Mouse (Mus musculus) midbrain, embryonic 12.5 days (tissue): ENCODE measurements around the gene Tada2a. TPM values are rescaled to one million over a fixed set of nuclear protein-coding genes. Genes with fewer than 3 reads are reported as not detected.

Experiments used
- ATAC-seq: fragments of 200-750 bp; cut with Nextera tagmentation; 2 replicates; pipeline ENCODE4 v1.8.0; 2017; ENCODE audit warnings: low read depth, moderate TSS enrichment, moderate library complexity; ENCODE audit not compliant: low FRiP score
- H3K27ac ChIP-seq: fragments of 300-500 bp; sonication (generic); replicated peaks from 2 replicates; pipeline ENCODE4 v1.5.1; 2016; ENCODE audit warnings: mild to moderate bottlenecking
- H3K27me3 ChIP-seq: fragments of 300-500 bp; sonication (generic); 2 replicates; pipeline ENCODE4 v1.6.1; 2016; ENCODE audit warnings: mild to moderate bottlenecking
- H3K36me3 ChIP-seq: fragments of 300-500 bp; sonication (generic); 2 replicates; pipeline ENCODE4 v1.6.1; 2016
- H3K4me1 ChIP-seq: fragments of 300-500 bp; sonication (generic); 2 replicates; pipeline ENCODE4 v1.6.1; 2016
- H3K4me2 ChIP-seq: fragments of 300-500 bp; sonication (generic); replicated peaks from 2 replicates; pipeline ENCODE4 v1.6.1; 2016; ENCODE audit warnings: mild to moderate bottlenecking, moderate library complexity
- H3K4me3 ChIP-seq: fragments of 300-500 bp; sonication (generic); 2 replicates; pipeline ENCODE4 v1.5.1; 2016; ENCODE audit warnings: mild to moderate bottlenecking
- H3K9ac ChIP-seq: fragments of 300-500 bp; sonication (generic); replicated peaks from 2 replicates; pipeline ENCODE4 v1.6.1; 2016; ENCODE audit warnings: mild to moderate bottlenecking, moderate library complexity
- H3K9me3 ChIP-seq: fragments of 300-500 bp; sonication (generic); 2 replicates; pipeline ENCODE4 v1.6.1; 2016; ENCODE audit warnings: mild to moderate bottlenecking
- WGBS: fragments of 180-500 bp; shearing (Covaris S2); methylation state at CpG from one replicate; pipeline ENCODE4 v1.1.7; 2016; 5-methylcytosine and 5-hydroxymethylcytosine counted together
- polyA plus RNA-seq: library from polyadenylated mRNA; unstranded; fragments of >200 nt; fragmentation: Nextera tagmentation; extraction: Ambion mirVana; gene quantifications from 2 replicates; pipeline ENCODE4 v1.2.1, GENCODE M21; 2016

Gene Tada2a
- polyA plus RNA-seq, 1 experiment from 2014 or later: 33.6 TPM

DNA sequence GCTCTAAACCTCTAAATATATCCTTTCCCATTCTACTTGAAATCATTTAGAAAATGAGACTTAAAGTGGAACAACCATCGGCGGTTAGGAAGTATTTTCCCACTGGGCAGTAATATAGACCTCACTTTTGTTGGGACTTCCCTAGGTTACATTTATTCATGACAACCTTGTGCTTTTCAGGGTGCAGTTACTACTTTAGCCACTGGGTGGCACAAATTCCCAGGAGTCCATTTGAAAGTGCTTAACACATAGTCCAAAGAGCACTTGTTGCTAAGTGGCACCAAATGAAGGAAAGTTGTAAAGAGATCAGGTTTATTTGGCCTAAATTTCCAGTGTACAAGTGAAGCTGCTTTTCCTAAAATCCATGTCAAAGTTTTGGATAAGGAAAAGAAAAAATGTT lies 12.4 kb upstream of the Tada2a start:
- ATAC-seq: no peak
- 59% methylated on average over 2 of the region's 2 CpGs for WGBS
- no peaks in the 10 kb centered on the region for H3K36me3 ChIP-seq

DNA sequence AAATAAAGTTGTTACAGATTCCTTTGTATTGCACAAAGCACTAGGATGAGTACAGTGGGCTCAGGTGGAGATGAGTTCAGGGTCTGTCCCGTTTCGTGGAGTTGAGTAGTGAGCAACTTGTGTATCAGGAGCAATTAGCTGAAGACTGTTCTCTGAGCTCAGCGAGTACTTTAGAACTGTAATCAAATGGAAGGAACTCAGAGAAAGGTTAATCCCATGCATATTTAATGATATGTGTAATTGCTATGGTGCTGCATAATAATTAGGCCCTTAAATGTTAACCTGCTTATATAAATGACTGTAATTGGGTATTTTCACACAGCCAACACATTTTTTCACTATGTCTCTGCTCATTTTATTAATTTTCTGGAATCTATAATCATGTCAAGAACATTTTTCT lies 7.1 kb upstream of the Tada2a start:
- no peak overlapping the region for H3K9ac ChIP-seq
- whole genome bisulfite sequencing: 78% methylated on average over 3 of the region's 3 CpGs
- H3K36me3 ChIP-seq: no peaks in the 10 kb centered on the region; the same call in 1 of the 2 replicates
- no peak overlapping the region for H3K4me2 ChIP-seq
- H3K9me3 ChIP-seq: no peaks in the 10 kb centered on the region
- H3K27ac ChIP-seq: no peak overlapping the region
- no peaks in the 10 kb centered on the region for H3K27me3 ChIP-seq
- no peak overlapping the region for H3K4me3 ChIP-seq
- no peak for ATAC-seq
- peaks cover 4% of the 10 kb centered on the region; the same call in 1 of the 2 replicates for H3K4me1 ChIP-seq

More for the DNA sequence above, 12.4 kb upstream of the Tada2a start:
- no peaks in the 10 kb centered on the region for H3K27me3 ChIP-seq
- H3K9ac ChIP-seq: no peak overlapping the region
- no peaks in the 10 kb centered on the region for H3K9me3 ChIP-seq
- H3K27ac ChIP-seq: no peak overlapping the region
- no peaks in the 10 kb centered on the region for H3K4me1 ChIP-seq
- H3K4me3 ChIP-seq: no peak overlapping the region
- no peak overlapping the region for H3K4me2 ChIP-seq

DNA sequence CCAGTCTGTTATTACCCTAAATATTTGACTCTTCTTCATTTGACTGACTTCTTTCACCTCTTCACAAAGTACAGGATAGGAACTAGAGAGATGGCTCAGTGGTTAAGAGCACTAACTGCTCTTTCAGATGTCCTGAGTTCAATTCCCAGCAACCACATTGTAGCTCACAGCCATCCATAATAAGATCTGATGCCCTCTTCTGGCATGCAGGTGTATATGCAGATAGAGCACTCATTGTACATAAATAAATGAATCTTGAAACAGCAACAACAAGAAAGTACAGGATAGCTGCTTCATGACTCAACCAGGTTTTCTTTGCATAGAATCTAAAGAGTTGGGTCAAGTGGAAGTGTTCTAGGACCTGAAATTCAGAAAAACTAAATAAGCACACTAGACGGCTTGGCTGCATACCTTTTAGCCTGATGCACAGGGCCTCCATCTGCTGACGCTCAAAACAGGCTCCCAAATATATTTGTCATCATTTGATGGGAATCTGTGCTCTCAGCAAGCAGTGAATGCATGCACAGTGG lies 5.0 kb upstream of the Tada2a start:
- no peaks in the 10 kb centered on the region for H3K27me3 ChIP-seq
- H3K9me3 ChIP-seq: no peaks in the 10 kb centered on the region
- H3K36me3 ChIP-seq: no peaks in the 10 kb centered on the region; the same call in 1 of the 2 replicates
- 90% methylated on average over 2 of the region's 2 CpGs for WGBS
- no peak overlapping the region for H3K27ac ChIP-seq
- H3K9ac ChIP-seq: no peak overlapping the region
- no peak for ATAC-seq
- no peak overlapping the region for H3K4me2 ChIP-seq
- H3K4me1 ChIP-seq: peaks cover 8% of the 10 kb centered on the region; the same call in 1 of the 2 replicates
- H3K4me3 ChIP-seq: no peak overlapping the region

DNA sequence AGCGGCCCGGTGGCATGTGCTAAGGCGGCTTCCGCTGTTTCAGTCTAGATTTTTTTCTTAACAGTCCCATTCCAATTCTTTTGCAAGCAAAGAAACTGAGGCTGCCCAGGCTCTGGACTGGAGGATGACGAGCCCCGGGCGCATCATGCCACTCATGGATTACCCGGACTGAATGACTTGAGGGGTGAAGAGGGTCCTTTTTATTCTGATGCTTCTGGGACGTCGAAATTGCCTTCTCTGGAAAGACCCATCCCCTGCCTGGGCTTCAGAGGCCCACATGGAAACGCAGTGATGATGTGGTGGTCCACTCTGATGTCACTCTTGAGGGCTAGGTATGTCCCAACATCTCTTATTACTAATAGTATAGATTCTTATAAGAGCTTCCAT lies 392 bp upstream of the Tada2a start:
- peak overlapping the region; percentile 89 for H3K4me3 ChIP-seq
- 2% methylated on average over 11 of the region's 11 CpGs for WGBS
- H3K27ac ChIP-seq: no peak overlapping the region
- ATAC-seq: peak; percentile 65
- H3K4me2 ChIP-seq: peak overlapping the region; percentile 79
- H3K9me3 ChIP-seq: no peaks in the 10 kb centered on the region
- peaks cover 21% of the 10 kb centered on the region for H3K36me3 ChIP-seq
- peaks cover 8% of the 10 kb centered on the region; the same call in 1 of the 2 replicates for H3K4me1 ChIP-seq
- H3K9ac ChIP-seq: peak overlapping the region; percentile 86
- H3K27me3 ChIP-seq: no peaks in the 10 kb centered on the region

DNA sequence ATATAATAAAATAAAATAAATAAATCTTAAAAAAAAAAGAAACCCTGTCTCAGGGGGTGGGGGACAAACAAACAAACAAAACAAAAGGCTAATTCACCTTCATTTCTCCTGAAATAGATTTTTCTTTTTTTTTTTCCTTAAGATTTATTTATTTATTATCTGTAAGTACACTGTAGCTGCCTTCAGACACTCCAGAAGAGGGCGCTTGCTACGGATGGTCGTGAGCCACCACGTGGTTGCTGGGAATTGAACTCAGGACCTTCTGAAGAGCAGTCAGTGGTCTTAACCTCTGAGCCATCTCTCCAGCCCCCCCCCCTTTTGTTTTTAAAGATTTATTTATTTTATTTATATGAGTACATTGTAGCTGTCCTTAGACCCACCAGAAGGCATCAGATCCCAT lies 1.4 kb downstream of the Tada2a start:
- Histone ChIP-seq H3K4me3 (0 out of 2 replicates have a peak overlapping the region, but pooled peaks have one; percentile 89), H3K4me2 (no peak overlapping the region), H3K9ac (no peak overlapping the region), H3K4me1 (peaks cover 8% of the 10 kb centered on the region; the same call in 1 of the 2 replicates), H3K9me3 (no peaks in the 10 kb centered on the region), H3K27ac (no peak overlapping the region), H3K36me3 (peaks cover 27% of the 10 kb centered on the region), H3K27me3 (no peaks in the 10 kb centered on the region)
- WGBS: 91% methylated on average over 4 of the region's 4 CpGs
- no peak for ATAC-seq

DNA sequence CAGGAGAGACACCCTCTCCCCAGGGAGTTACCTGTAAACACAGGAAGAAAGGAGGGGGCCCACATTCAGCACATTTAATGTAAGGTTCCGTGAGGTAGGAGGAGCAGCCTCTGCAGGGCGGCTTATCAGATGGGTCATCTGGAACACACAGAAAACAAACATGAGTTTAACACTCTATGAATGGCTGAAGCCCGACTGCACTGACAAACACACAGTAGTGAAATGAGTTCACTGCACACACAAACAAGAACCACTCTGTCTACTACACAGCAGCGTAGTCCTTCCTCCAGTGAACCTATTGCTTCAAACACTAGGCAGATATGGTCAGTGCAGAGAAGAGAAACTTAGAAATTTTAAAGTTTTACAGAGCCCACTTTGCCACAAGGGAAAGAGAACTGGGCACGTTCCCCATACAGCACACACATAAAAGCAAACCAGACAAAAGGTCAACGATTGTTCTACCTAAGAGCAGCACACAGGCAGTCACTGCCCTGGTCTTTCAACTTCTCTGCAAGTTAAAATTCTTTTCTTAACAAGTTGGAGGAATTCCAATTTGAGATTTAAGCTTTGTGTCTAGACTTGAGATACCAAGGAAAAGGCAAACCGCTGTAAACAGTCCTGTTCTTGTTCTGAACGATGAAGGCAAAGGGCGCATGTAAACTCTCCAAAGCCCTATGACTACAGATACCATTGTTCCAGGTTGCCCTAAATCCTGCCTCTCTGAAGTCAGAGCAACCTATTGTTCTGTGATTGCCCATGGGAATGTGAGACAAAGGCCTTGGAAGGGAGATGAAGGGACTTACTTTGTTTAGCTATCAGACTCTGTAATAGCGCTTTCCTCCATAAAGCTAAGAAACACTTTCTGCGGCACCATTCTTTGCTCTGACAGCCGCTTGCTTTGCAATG lies 8.1 kb downstream of the Tada2a start:
- H3K4me2 ChIP-seq: no peak overlapping the region
- H3K27me3 ChIP-seq: no peaks in the 10 kb centered on the region
- H3K9ac ChIP-seq: no peak overlapping the region
- peaks cover 70% of the 10 kb centered on the region for H3K36me3 ChIP-seq
- no peaks in the 10 kb centered on the region for H3K9me3 ChIP-seq
- ATAC-seq: no peak
- WGBS: 84% methylated on average over 12 of the region's 12 CpGs
- no peaks in the 10 kb centered on the region for H3K4me1 ChIP-seq
- no peak overlapping the region for H3K27ac ChIP-seq
- no peak overlapping the region for H3K4me3 ChIP-seq

DNA sequence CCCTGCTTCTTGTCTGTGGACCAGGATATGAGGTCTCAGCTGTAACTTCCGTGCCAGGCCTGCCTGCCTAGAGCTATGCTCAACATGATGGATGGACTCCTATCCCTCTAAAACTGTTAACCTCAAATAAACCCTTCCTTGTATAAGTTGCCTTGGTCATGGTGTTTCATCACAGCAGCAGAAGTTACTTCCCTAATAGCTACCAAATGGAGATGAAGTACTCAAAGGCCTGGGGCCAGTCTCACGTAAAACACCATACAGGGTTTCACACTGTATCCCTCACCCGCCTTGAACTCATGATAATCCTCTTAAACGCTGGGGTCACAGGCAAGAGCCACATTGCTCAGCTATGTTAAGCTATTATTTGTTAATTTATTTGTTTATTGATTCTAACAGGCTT lies 12.0 kb downstream of the Tada2a start:
- H3K27me3 ChIP-seq: no peaks in the 10 kb centered on the region
- no peak overlapping the region for H3K27ac ChIP-seq
- no peak overlapping the region for H3K4me3 ChIP-seq
- no peaks in the 10 kb centered on the region for H3K4me1 ChIP-seq
- no peak for ATAC-seq
- no peak overlapping the region for H3K9ac ChIP-seq
- peaks cover 78% of the 10 kb centered on the region for H3K36me3 ChIP-seq
- H3K9me3 ChIP-seq: no peaks in the 10 kb centered on the region
- no peak overlapping the region for H3K4me2 ChIP-seq
- WGBS: 83% methylated on average over 4 of the region's 4 CpGs

DNA sequence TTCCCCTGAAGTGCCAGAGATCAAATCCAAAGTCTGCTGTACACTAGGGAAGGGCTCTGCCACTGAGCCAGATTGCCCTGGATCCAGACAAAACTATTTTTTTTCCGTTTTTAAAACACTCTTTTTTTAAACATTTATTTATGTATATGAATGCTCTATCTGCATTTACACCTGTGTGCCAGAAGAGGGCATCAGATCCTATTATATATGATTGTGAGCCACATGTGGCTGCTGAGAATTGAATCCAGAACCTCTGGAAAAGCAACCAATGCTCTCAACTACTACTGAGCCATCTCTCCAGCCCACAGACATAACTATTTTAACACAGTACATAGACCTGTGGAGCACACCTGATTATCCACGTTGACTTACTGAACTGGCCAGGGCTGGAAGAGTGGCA lies 13.2 kb downstream of the Tada2a start:
- Histone ChIP-seq H3K9ac (no peak overlapping the region), H3K4me3 (no peak overlapping the region), H3K27ac (no peak overlapping the region), H3K27me3 (no peaks in the 10 kb centered on the region), H3K9me3 (no peaks in the 10 kb centered on the region), H3K4me2 (no peak overlapping the region), H3K36me3 (peaks cover 69% of the 10 kb centered on the region), H3K4me1 (no peaks in the 10 kb centered on the region)
- WGBS: 69% methylated on average over 2 of the region's 2 CpGs
- no peak for ATAC-seq

DNA sequence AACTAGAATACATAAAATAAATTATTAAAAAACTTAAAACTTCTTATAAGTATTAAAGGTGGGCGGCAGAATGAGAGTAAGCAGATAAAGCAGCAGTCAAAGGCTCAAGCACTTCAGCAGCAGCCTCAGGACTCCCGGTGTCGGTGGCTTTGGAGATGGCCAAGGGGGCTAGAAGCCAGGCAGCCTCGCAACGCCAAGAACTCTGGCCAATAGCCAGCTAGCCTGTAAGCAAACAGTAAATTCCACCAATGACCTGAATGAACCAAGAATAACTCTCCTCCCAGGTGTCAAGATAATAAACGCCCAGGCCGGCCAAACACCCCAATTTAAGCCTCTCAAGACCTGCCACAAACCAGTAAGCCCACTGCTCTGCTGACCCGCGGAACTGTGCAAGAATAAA lies 13.8 kb downstream of the Tada2a start:
- H3K9me3 ChIP-seq: no peaks in the 10 kb centered on the region
- no peak overlapping the region for H3K4me2 ChIP-seq
- no peak overlapping the region for H3K27ac ChIP-seq
- H3K9ac ChIP-seq: no peak overlapping the region
- peaks cover 63% of the 10 kb centered on the region for H3K36me3 ChIP-seq
- no peaks in the 10 kb centered on the region for H3K27me3 ChIP-seq
- H3K4me1 ChIP-seq: no peaks in the 10 kb centered on the region
- ATAC-seq: no peak
- 92% methylated on average over 9 of the region's 9 CpGs for WGBS
- H3K4me3 ChIP-seq: no peak overlapping the region

DNA sequence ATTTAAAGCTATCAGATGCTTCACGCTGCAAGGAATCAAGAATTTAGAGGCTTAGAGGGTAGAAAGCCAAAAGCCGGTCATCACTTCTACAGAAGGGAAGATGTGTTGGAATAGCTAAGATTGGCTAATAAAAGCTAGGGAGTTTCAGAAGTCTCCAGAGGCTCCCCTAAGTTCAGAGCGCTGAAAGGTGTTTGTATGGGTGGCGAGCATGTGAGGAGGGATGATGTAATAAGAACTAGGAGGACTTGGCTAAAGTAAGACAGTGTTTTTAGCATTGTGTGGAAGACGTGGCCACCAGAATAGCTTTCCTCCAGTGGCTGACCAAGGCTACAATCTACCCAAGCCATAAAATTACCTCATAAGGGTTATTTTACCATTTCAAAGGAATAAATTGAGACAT lies 15.8 kb downstream of the Tada2a start:
- 95% methylated on average over 5 of the region's 5 CpGs for WGBS
- Histone ChIP-seq H3K27ac (no peak overlapping the region), H3K27me3 (no peaks in the 10 kb centered on the region), H3K9ac (no peak overlapping the region), H3K4me1 (no peaks in the 10 kb centered on the region), H3K4me2 (no peak overlapping the region), H3K4me3 (no peak overlapping the region), H3K9me3 (no peaks in the 10 kb centered on the region), H3K36me3 (peaks cover 63% of the 10 kb centered on the region)
- no peak for ATAC-seq

DNA sequence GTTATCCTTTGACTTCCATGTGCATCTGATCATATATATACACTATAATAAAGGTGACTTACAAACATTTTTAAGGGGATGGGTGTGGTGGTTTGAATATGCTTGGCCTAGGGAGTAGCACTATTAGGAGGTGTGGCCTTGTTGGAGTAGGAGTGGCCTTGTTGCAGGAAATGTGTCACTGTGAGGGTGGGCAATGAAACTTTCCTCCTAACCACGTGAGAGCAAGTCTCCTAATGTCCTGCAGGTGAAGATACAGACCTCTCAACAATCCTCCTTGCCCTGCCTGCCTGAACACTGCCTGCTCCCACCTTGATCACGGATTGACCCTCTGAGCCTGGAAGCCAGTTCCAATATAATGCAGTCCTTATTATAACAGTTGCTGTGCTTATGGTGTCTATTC lies 22.3 kb downstream of the Tada2a start:
- no peak overlapping the region for H3K4me2 ChIP-seq
- no peaks in the 10 kb centered on the region for H3K27me3 ChIP-seq
- 73% methylated on average over 2 of the region's 2 CpGs for WGBS
- H3K4me1 ChIP-seq: no peaks in the 10 kb centered on the region
- no peak for ATAC-seq
- peaks cover 80% of the 10 kb centered on the region for H3K36me3 ChIP-seq
- no peaks in the 10 kb centered on the region for H3K9me3 ChIP-seq
- H3K9ac ChIP-seq: no peak overlapping the region
- no peak overlapping the region for H3K27ac ChIP-seq
- no peak overlapping the region for H3K4me3 ChIP-seq

DNA sequence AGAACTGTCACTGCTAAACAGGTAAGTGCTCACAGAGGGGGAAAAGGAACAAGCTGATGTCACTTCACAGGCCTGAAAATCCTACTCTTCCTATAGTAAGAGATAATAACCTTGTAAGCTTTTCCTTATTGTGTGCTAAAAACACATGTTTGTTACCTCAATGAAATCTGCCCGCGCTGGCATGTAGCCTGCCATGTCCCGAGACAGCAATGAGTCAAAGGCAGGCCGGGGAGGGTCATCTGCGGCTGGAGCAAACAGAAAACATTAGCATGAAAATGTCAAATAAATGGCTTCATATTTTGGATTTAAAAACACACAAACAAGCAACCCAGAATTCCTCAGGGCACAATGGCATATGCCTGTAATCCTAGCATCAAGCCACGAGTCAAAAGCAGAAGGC lies 25.4 kb downstream of the Tada2a start:
- H3K36me3 ChIP-seq: peaks cover 85% of the 10 kb centered on the region
- H3K4me1 ChIP-seq: peaks cover 5% of the 10 kb centered on the region; the same call in 1 of the 2 replicates
- H3K9me3 ChIP-seq: no peaks in the 10 kb centered on the region
- no peak for ATAC-seq
- H3K27me3 ChIP-seq: no peaks in the 10 kb centered on the region
- H3K4me3 ChIP-seq: no peak overlapping the region
- no peak overlapping the region for H3K9ac ChIP-seq
- H3K4me2 ChIP-seq: no peak overlapping the region
- no peak overlapping the region for H3K27ac ChIP-seq
- WGBS: 95% methylated on average over 6 of the region's 6 CpGs
